In genomic region chr14:76687971-76688407, GRCm38 (mm10) we compare ENCODE assay signal across 8 mouse cellular contexts.
DNase-seq lines count a peak whose midpoint lies in the region; ATAC-seq lines count a peak whose summit lies in the region.

No protein-coding gene starts in this region.

- DNase-seq in lung, adult 18-20 months: no peak
- peak; percentile 68 for DNase-seq in thymus, postnatal 25 days
- no peak for DNase-seq in T-cell, adult 2 months (ENCODE audit: low spot score)
- no peak for DNase-seq in lung, postnatal 14 days
- no peak for DNase-seq in urinary bladder, postnatal 25 days (ENCODE audit: low spot score)

- H3K27ac ChIP-seq in lung, embryonic 16.5 days (ENCODE audit: low read length): peak overlapping the region; percentile 6; the same call in 1 of the 2 replicates
- H3K27ac ChIP-seq in limb, embryonic 13.5 days: peak overlapping the region; percentile 49; the same call in 1 of the 2 replicates

- H3K4me2 ChIP-seq in lung, embryonic 16.5 days (ENCODE audit: low read depth, low read length): no peak overlapping the region
- no peak overlapping the region for H3K4me2 ChIP-seq in limb, embryonic 13.5 days (replicated peaks)

- no peak overlapping the region for H3K9ac ChIP-seq in lung, embryonic 16.5 days (ENCODE audit: low read length)
- H3K9ac ChIP-seq in limb, embryonic 13.5 days: no peak overlapping the region

- H3K36me3 ChIP-seq in lung, embryonic 16.5 days (ENCODE audit: control insufficient read depth, insufficient read depth, low read length): no peaks in the 10 kb centered on the region
- H3K36me3 ChIP-seq in limb, embryonic 13.5 days: no peaks in the 10 kb centered on the region

- H3K4me3 ChIP-seq in lung, embryonic 16.5 days (ENCODE audit: low read length): no peak overlapping the region
- H3K4me3 ChIP-seq in limb, embryonic 13.5 days: no peak overlapping the region

- H3K4me1 ChIP-seq in lung, embryonic 16.5 days (replicated peaks; ENCODE audit: control insufficient read depth, insufficient read depth, low read length): peaks cover 35% of the 10 kb centered on the region
- peaks cover 57% of the 10 kb centered on the region for H3K4me1 ChIP-seq in limb, embryonic 13.5 days

- H3K9me3 ChIP-seq in lung, embryonic 16.5 days (ENCODE audit: control insufficient read depth, low read length): no peaks in the 10 kb centered on the region
- H3K9me3 ChIP-seq in limb, embryonic 13.5 days: no peaks in the 10 kb centered on the region

- no peaks in the 10 kb centered on the region for H3K27me3 ChIP-seq in lung, embryonic 16.5 days (ENCODE audit: control insufficient read depth, insufficient read depth, low read depth, low read length)
- no peaks in the 10 kb centered on the region for H3K27me3 ChIP-seq in limb, embryonic 13.5 days

- peak; percentile 60 for ATAC-seq in lung, embryonic 16.5 days (ENCODE audit: low read depth)
- peak; percentile 79 for ATAC-seq in granulocyte monocyte progenitor cell, adult 5-6 weeks (replicated peaks; ENCODE audit: poor library complexity, severe bottlenecking)
- ATAC-seq in limb, embryonic 13.5 days (ENCODE audit: low FRiP score, low read depth): no peak

- 20% methylated on average over 10 of the region's 10 CpGs for WGBS in lung, embryonic 16.5 days
- 18% methylated on average over 10 of the region's 10 CpGs for WGBS in limb, embryonic 13.5 days
